Mouse (Mus musculus): ENCODE data around the gene Ell2. TPM values are rescaled to one million over a fixed set of nuclear protein-coding genes. Genes with fewer than 3 reads are reported as not detected.

Gene Ell2
- total RNA-seq, 2 experiments from 2014 or later, result 20.4 to 22.8 TPM

DNA sequence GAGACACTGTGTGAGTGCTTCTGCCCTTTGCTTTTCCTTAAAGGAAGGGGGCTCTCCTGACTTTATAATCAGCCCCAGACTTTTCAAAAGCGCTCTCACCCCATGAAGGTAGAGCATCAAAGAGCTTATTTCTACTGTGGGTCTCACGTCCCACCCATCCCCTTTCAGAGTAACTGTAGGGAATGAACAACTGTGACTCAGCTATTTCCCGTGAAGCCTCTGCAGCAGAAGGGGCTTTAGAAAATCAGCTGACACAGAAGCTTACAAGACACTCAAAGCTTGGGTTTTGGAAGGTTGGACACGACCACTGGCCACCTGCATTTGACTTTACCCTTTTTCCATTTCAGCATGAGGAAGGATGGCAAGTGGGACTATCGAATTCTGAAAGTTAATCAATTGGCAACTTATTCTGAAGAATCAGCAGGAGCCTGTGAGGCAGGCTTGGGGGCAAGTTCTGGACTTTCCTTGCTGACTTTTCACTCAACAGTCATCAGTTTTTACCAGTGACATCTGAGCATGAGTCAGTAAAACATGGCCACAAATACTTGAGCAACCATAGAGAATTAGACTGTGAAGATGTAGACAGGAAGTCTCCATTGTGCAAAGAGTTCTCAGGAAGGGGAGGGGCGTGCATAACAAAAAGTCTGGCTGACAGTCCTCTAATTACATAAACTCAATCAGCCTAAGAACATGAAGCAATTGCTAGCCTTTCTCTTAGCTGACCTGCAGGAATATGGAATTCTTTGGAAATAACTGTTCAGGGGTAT is 87.5 kb downstream of the Ell2 start:
- DNase-seq, result no peak
- intact Hi-C loops (cut with DNase I), result loop anchor here (10.0 kb wide), 1 partner anchor 289 kb away; no protein-coding TSS in a partner anchor

DNA sequence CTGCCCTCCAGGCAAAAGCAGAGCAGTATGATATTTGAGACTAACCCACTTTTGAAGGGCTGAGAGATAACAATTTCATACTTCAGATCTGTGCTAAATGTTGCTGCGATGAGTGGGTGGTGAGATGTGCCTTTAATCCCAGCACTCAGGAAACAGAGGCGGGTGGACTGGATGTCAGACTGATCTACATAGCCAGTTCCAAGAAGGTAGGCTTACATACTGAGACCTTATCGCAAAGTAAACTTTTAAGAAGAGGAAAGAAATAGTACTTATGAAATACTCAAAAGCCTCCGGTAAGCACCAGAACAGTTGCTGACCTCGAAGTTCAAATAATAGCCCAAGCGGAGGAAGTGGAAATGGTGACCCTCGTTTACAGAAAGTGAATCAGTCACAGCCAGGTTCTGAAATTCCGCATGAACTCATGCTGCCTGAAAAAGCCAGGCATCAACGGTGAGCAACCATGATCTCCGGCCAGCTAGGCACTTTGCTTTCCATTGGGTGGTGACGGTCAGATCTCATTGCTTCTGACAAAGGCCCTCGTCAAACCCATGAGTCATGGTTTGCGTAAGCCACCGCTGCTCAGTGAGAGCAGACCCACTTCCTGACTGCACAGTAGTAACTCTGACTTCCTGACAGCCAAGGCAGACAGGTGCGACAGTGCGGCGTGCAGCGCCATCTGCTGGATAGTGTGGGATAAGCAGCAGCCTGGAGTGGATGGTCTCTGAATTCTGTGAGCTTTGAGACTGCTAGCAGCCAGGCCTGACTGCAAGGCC is 91.0 kb downstream of the Ell2 start:
- DNase-seq, result peak; percentile 90 to 93
- intact Hi-C loops (cut with DNase I), result loop anchor here (1.0 to 10.0 kb wide), 3 partner anchors 293 to 935 kb away; no protein-coding TSS in a partner anchor

DNA sequence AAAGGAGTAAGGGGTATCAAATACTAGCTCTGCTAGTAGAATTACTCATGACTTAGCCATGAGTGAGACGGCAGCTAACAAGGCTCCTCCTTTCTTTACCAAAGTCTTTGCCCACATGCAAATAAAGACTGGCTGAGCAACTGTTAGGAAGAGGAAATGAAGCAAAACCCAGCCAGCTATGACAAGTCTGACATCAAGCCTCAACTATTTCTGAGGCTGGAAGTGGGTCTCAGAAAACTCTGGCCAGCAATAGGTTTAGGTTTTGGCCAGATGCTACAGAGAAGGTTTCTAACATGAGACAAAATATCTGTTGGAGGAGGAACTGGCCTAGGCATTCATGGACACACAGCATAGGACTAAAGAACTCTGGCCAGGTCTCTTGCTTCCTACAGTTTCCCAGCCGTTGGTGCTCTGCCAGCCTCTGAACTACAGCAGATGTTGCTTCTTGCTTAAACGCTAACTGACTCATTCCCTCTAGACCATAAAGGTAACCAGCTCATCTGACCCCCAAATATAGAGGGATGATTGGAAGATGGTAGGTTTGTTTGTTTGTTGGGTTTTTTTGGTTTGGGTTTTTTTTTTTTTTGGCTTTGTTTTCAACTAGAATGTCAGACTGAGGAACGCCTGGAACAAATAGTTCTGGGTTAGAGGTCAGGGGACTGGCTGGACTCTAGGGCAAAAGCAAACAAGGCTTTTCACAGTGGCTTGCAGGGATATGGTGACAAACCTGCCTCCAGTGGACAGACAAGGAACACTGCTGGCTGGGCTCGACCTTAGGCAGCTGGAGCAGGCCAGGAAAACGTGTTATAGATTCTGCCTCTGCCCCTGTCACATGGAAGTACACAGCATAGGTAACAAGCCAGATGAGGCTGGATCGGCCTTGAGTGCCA is 92.1 kb downstream of the Ell2 start:
- intact Hi-C loops (cut with DNase I), result loop anchor here (10.0 kb wide), 1 partner anchor 294 kb away; no protein-coding TSS in a partner anchor
- DNase-seq, result peak; percentile 13 to 24

DNA sequence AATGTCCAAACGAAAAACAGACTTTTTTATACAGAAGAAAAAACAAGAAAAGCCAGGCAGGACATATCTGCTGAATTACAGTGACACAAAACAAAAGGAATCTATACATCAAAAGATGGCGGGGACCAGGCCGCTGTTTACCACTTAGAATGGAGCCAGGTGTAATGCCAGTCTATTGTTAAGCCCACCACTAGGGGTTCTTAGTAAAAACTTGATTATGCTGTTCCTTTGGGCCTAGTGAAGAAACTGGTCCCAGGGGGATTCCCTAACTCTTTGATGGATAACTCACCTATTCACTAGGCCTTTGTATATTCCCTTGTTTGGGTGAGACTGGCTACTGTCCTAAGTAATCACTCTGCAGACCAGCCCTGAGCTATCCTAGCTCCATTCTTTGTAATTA is 92.9 kb downstream of the Ell2 start:
- intact Hi-C loops (cut with DNase I), result loop anchor here (10.0 kb wide), 1 partner anchor 295 kb away; no protein-coding TSS in a partner anchor
- no peak for DNase-seq

DNA sequence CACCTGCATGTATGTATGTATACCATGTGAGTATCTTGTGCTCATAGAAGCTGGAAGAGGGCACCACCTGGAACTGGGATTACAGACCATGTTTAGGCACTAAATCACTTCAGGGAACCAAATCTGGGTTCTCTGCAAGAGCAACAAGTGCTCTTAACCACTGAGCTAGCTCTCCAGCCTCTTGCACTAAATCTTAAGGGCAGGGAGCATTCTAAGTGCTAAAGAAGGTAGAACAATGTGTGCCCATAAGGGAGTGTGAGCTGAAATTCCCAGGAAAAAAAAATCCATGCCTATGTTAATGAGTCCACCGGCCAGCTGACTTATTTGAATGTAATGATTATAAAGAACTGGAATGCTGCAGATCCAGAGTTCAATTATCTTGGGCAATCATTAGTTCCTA is 101.4 kb downstream of the Ell2 start:
- no peak for DNase-seq
- intact Hi-C loops (cut with DNase I), result no loop called here

DNA sequence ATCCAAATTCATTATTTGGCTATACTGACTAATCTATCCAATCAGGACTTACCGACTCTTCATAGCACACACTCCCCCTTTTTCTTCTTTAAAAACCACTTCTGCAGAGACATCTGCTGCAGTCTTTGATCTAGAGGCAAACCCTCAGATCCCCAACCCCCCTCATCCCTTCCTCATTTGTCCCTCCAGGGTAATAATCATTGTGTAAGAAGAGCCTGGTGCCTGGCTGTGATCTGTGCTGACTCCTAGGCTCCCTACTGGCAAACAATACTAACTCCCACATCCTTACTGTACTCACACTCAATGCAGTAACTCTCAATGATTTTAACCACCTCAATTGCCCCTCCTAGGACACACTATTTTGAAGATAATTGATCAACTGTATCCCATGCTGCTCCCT is 103.4 kb downstream of the Ell2 start:
- intact Hi-C loops (cut with DNase I), result no loop called here
- DNase-seq, result no peak

DNA sequence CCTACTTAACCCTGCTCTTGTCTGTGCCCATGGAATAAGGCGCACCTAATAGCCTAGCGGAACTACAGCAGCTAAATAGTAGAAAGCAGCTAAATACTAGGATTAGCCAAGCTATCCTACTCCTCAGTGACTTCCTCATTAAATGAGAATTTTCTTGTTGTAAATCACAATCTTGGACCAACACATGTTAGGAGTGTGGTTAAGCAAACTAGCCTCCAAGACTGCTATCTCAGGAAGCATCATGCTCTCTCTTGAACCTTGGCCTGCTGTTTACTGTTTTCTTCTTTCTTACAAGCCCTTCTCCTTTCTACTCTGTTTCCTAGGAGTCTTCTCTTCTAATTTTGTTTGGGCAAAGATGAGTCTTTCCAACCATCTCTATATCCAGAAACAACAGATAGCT is 110.6 kb downstream of the Ell2 start:
- DNase-seq, result no peak
- intact Hi-C loops (cut with DNase I), result no loop called here

DNA sequence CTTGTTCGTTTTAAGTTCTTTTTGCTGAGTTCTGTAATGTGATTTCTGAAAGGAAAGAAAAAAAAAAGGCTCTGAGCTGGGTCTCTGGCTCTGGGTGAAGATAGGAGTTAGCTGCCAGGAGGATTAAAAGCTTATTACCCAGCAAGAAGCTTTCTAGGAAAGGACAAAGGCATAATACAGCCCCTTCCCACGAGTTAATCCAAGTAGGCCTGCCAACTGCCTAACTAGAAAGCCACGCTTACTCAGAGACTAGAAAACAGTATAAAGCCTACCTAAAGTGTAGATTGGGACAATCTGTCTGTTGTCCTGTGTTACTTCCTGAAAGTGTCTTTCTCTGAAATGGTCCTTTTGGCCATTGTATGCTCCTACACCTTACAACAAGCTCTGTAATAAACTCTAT is 111.9 kb downstream of the Ell2 start:
- intact Hi-C loops (cut with DNase I), result no loop called here
- no peak for DNase-seq

DNA sequence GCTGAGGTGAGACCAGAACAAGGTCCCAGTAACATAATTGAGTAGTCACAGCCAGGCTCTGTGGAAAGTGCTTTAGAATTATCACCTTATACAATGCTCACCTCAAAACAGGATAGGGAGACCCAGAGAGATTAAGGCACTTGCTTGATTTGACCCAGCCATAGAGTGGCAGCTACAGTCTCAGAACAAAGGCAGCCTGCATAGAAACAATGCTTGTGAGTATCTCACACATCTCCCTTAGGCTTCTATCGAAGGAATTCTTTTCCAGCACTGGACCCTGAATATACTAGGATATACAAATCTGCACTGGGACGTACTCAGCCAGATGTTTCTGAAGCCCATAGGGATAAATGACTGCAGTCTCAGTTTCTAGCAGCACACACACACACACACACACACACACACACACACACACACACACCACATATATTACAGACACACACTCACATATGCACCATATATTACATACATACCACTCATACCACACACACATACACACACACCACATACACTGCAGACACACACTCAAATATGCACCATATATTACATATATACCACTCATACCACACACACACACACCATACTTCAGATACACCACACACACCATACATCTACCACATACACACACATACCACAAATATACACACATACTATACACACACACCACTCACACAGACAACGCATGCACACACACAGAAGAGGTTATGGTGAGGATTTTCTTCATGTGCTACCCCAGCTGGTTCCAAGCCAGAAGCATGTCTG is 112.6 kb downstream of the Ell2 start:
- intact Hi-C loops (cut with DNase I), result no loop called here

DNA sequence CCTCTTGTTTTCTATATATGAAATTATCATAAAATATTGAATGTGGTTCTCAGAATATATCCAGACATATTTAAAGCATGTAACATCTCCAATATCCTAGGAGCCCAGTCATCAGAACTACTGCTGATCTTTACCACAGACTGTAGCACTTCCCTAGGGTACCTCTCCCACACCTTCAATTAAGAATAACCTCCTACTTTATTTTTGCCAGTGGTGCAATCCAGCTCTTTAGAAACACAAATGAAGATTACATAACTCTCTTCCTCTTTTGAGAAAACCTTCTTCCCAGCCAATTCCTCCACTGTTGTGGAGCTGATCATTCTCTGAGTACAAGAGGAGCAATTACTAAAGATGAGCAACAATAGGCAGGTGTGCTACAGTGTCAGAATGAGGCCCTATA is 113.3 kb downstream of the Ell2 start:
- no peak for DNase-seq
- intact Hi-C loops (cut with DNase I), result no loop called here

More for the DNA sequence above, 112.6 kb downstream of the Ell2 start:
- no peak for DNase-seq

Other genes starting within 250 kb of the Ell2 start
- 10 to 100 TPM; 54.1 to 55.2 TPM for gene Glrx, start 133.1 kb downstream of the Ell2 start, total RNA-seq (2021)
- 10 to 100 TPM; 17.4 TPM for gene Rhobtb3, start 237.2 kb downstream of the Ell2 start, total RNA-seq (2021)

Data from heart, postnatal 14 days (tissue).